Mouse (Mus musculus): ENCODE measurements around the gene Notch4. TPM values are rescaled to one million over a fixed set of nuclear protein-coding genes. Genes with fewer than 3 reads are reported as not detected.
"Not testable (repeated sequence)": the region's sequence is repeated elsewhere in the genome, so short reads cannot be mapped to it uniquely, and the experiment has no call there.

The Notch4 gene
- 5.7 and 6.5 TPM in 2 replicates for polyA plus RNA-seq (2016; fragmentation: Nextera tagmentation; extraction: Ambion mirVana)

DNA sequence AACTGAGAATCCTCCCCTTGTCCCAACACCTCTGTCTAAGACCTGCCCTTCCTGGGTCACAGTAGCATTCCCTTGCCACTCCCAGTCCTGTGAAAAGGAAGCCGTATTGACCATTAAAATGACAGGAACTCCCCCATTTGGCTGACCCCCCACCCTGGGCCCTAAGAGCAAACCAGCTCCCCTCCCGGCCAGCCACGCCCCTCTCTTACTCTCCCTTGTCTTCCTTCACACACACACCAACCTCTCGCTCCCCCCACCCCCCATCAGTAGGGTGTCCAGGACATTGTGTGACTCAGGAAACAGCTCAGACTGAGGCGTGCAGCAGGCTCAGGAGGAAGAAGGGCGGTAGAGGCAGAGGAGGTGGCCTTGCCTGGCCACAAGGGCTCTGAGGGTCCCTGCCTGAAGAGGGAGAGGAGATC lies at the start of gene Notch4:
Gene Notch4 (plus strand): TSS at position 266 of the 419 bp plus-strand sequence.
- ATAC-seq (ENCODE audit: insufficient number of reproducible peaks, low FRiP score): peak; percentile 71
- WGBS: 6% methylated on average over 6 of the region's 6 CpGs
- H3K9me3 ChIP-seq (replicated peaks): no peaks in the 10 kb centered on the region

GRCm38 (mm10) chr17:34516514-34516913 lies 47.6 kb upstream of the Notch4 start:
- H3K4me2 ChIP-seq: no peak overlapping the region
- H3K4me3 ChIP-seq: no peak overlapping the region
- no peak for ATAC-seq (ENCODE audit: insufficient number of reproducible peaks, low FRiP score)
- H3K36me3 ChIP-seq: no peaks in the 10 kb centered on the region
- H3K9ac ChIP-seq: no peak overlapping the region
- peaks cover 20% of the 10 kb centered on the region for H3K27me3 ChIP-seq (replicated peaks)
- no peaks in the 10 kb centered on the region for H3K4me1 ChIP-seq (replicated peaks)
- H3K27ac ChIP-seq (ENCODE audit: poor library complexity, severe bottlenecking): no peak overlapping the region
- no peaks in the 10 kb centered on the region for H3K9me3 ChIP-seq (replicated peaks)
- 69% methylated on average over 2 of the region's 2 CpGs for WGBS

More for the DNA sequence above, at the start of gene Notch4:
- Histone ChIP-seq H3K27me3 (replicated peaks) (peaks cover 13% of the 10 kb centered on the region), H3K36me3 (no peaks in the 10 kb centered on the region), H3K9ac (peak within 1 kb of the TSS; percentile 55), H3K4me1 (replicated peaks) (peaks cover 12% of the 10 kb centered on the region), H3K27ac (ENCODE audit: poor library complexity, severe bottlenecking) (peak within 1 kb of the TSS; percentile 86), H3K4me3 (peak within 1 kb of the TSS; percentile 28), H3K4me2 (peak within 1 kb of the TSS; percentile 62)

DNA sequence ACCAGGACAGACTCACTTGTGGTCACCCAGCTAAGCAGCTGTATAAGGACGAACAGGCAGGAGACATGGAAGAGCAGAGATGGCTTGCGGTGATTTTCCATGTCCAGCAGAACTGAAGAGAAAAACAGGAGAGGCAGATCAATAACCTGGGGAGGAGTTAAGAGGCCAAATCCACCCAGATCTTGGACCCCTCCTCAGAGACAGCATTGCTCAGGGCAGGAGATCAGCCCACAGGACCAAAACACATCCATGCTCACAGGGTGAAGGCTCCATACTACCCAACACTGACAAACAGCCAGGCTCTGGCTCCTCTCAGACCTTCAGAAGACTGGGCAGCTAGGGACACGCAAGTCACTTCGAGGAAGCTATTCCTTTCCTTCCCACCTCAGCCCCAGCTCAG lies 46.8 kb upstream of the Notch4 start, which contains the start of gene Btnl6:
Gene Btnl6 (minus strand): TSS at position 101 of the 400 bp plus-strand sequence.
- Histone ChIP-seq H3K9ac (no peak within 1 kb of the TSS), H3K4me1 (replicated peaks) (no peaks in the 10 kb centered on the region), H3K27ac (ENCODE audit: poor library complexity, severe bottlenecking) (no peak within 1 kb of the TSS), H3K36me3 (no peaks in the 10 kb centered on the region), H3K27me3 (replicated peaks) (peaks cover 20% of the 10 kb centered on the region), H3K4me2 (no peak within 1 kb of the TSS), H3K4me3 (no peak within 1 kb of the TSS), H3K9me3 (replicated peaks) (no peaks in the 10 kb centered on the region)
- ATAC-seq (ENCODE audit: insufficient number of reproducible peaks, low FRiP score): no peak
- 78% methylated on average over 4 of the region's 4 CpGs for WGBS

DNA sequence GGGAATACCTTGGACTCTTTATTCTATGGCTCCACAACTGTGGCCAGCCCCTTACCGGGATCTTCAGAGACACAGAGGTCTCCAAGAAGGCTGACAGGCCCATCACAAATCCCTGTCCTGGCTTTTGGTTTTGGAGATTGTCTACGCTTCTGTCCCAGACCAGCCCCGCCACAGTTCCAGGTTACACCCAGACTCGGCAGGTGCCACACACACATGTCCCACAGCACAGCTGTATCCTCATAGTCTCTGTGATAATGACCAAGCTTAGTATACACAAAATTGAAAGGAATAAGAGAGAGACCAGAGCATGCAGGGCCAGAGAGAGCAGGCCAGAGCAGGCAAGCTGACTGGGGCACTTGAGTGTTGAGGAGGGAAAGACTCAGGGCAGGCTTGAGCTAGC lies 46.3 kb upstream of the Notch4 start:
- Histone ChIP-seq H3K36me3 (no peaks in the 10 kb centered on the region), H3K27ac (ENCODE audit: poor library complexity, severe bottlenecking) (no peak overlapping the region), H3K27me3 (replicated peaks) (peaks cover 20% of the 10 kb centered on the region), H3K4me2 (no peak overlapping the region), H3K4me1 (replicated peaks) (no peaks in the 10 kb centered on the region), H3K9ac (no peak overlapping the region), H3K9me3 (replicated peaks) (no peaks in the 10 kb centered on the region), H3K4me3 (no peak overlapping the region)
- no peak for ATAC-seq (ENCODE audit: insufficient number of reproducible peaks, low FRiP score)
- 80% methylated on average over 4 of the region's 4 CpGs for WGBS

DNA sequence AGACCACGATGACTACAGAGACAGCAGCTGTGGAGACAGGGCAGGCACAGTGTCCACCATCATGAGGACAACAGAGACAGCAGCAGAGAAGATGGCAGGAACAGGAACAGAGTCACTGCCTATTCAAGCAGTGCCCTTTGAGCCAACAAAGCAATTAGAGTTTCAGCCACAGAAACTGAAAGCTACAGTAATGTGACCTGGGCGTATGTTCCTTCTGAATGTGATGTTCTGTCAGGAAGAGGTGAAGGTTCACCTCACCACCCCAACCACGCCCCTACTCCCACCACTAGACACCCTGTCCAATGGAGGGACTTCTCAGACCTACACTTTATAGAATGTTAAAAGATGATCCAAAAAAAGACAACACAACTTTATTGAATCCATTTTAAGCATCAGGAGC lies 45.5 kb upstream of the Notch4 start:
- H3K36me3 ChIP-seq; H3K9me3 ChIP-seq (replicated peaks); H3K4me1 ChIP-seq (replicated peaks); H3K27ac ChIP-seq (ENCODE audit: poor library complexity, severe bottlenecking); H3K9ac ChIP-seq; ATAC-seq (ENCODE audit: insufficient number of reproducible peaks, low FRiP score); H3K4me2 ChIP-seq; H3K4me3 ChIP-seq: not testable (repeated sequence)
- H3K27me3 ChIP-seq (replicated peaks): peaks cover 17% of the 10 kb centered on the region
- WGBS: 63% methylated on average over 3 of the region's 3 CpGs

GRCm38 (mm10) chr17:34519001-34519400 lies 45.1 kb upstream of the Notch4 start:
- H3K9me3 ChIP-seq (replicated peaks): no peaks in the 10 kb centered on the region
- no peak overlapping the region for H3K4me2 ChIP-seq
- H3K4me1 ChIP-seq (replicated peaks): no peaks in the 10 kb centered on the region
- ATAC-seq (ENCODE audit: insufficient number of reproducible peaks, low FRiP score): no peak
- H3K27ac ChIP-seq (ENCODE audit: poor library complexity, severe bottlenecking): no peak overlapping the region
- peaks cover 13% of the 10 kb centered on the region for H3K27me3 ChIP-seq (replicated peaks)
- H3K9ac ChIP-seq: no peak overlapping the region
- WGBS: 52% methylated on average over 1 of the region's 1 CpGs
- H3K36me3 ChIP-seq: no peaks in the 10 kb centered on the region
- H3K4me3 ChIP-seq: no peak overlapping the region

GRCm38 (mm10) chr17:34532671-34533070 lies 31.4 kb upstream of the Notch4 start:
- no peaks in the 10 kb centered on the region for H3K9me3 ChIP-seq (replicated peaks)
- no peak overlapping the region for H3K4me2 ChIP-seq
- H3K9ac ChIP-seq: no peak overlapping the region
- no peaks in the 10 kb centered on the region for H3K4me1 ChIP-seq (replicated peaks)
- no peak for ATAC-seq (ENCODE audit: insufficient number of reproducible peaks, low FRiP score)
- WGBS: 79% methylated on average over 3 of the region's 3 CpGs
- no peak overlapping the region for H3K27ac ChIP-seq (ENCODE audit: poor library complexity, severe bottlenecking)
- no peak overlapping the region for H3K4me3 ChIP-seq
- no peaks in the 10 kb centered on the region for H3K27me3 ChIP-seq (replicated peaks)
- H3K36me3 ChIP-seq: no peaks in the 10 kb centered on the region

GRCm38 (mm10) chr17:34543567-34543966 lies 20.5 kb upstream of the Notch4 start:
- H3K27ac ChIP-seq (ENCODE audit: poor library complexity, severe bottlenecking); H3K4me1 ChIP-seq (replicated peaks); H3K4me3 ChIP-seq; ATAC-seq (ENCODE audit: insufficient number of reproducible peaks, low FRiP score); H3K27me3 ChIP-seq (replicated peaks); H3K36me3 ChIP-seq; H3K9ac ChIP-seq; H3K4me2 ChIP-seq; H3K9me3 ChIP-seq (replicated peaks): not testable (repeated sequence)
- 87% methylated on average over 13 of the region's 13 CpGs for WGBS

DNA sequence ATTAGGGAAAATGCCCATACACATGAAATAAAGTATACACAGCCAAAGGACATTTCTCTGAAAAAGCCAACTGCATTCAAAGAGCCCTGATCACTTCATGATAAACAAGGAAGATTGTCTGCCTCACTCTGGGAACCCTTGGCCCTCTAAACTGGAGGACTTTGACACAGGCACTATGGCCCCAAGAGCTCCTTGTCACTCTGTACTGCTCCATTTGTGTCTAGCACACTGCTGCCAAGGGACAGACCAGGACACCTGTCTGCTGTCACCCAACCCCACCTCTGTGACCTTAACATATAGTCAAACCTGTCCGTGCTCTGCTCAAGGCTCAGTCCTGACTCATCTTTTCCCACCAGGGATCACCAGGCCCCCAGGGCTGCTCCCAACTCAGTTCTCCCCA lies 17.3 kb upstream of the Notch4 start:
- Histone ChIP-seq H3K36me3 (no peaks in the 10 kb centered on the region), H3K4me1 (replicated peaks) (no peaks in the 10 kb centered on the region), H3K27me3 (replicated peaks) (no peaks in the 10 kb centered on the region; the same call in 1 of the 2 replicates), H3K4me2 (no peak overlapping the region), H3K27ac (ENCODE audit: poor library complexity, severe bottlenecking) (no peak overlapping the region), H3K9me3 (replicated peaks) (no peaks in the 10 kb centered on the region), H3K4me3 (no peak overlapping the region), H3K9ac (no peak overlapping the region)
- WGBS: 83% methylated on average over 1 of the region's 1 CpGs
- ATAC-seq (ENCODE audit: insufficient number of reproducible peaks, low FRiP score): no peak

GRCm38 (mm10) chr17:34547601-34548000 lies 16.5 kb upstream of the Notch4 start:
- Histone ChIP-seq H3K9ac (no peak overlapping the region), H3K27me3 (replicated peaks) (no peaks in the 10 kb centered on the region), H3K4me2 (no peak overlapping the region), H3K4me3 (no peak overlapping the region), H3K36me3 (no peaks in the 10 kb centered on the region), H3K4me1 (replicated peaks) (no peaks in the 10 kb centered on the region), H3K9me3 (replicated peaks) (no peaks in the 10 kb centered on the region), H3K27ac (ENCODE audit: poor library complexity, severe bottlenecking) (no peak overlapping the region)
- no peak for ATAC-seq (ENCODE audit: insufficient number of reproducible peaks, low FRiP score)
- WGBS: 85% methylated on average over 4 of the region's 4 CpGs

DNA sequence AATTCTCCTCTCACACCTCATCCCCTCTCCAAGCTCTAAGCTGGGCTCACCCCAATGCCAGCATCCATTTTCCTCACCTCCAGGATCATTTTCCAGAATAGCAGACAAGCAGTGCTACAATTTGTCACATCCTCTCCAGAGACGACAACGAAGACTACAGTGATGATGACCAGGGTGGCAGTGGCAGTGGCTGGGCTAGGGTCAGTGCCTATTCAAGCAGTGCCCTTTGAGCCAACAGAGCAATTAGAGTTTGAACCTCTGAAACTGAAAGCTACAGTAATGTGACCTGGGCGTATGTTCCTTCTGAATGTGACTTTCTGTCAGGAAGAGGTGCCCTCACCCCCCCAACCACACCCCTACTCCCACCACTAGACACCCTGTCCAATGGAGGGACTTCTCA lies 14.9 kb upstream of the Notch4 start:
- Histone ChIP-seq H3K4me1 (replicated peaks) (no peaks in the 10 kb centered on the region), H3K9ac (no peak overlapping the region), H3K36me3 (no peaks in the 10 kb centered on the region), H3K27me3 (replicated peaks) (no peaks in the 10 kb centered on the region), H3K4me2 (no peak overlapping the region), H3K27ac (ENCODE audit: poor library complexity, severe bottlenecking) (no peak overlapping the region), H3K9me3 (replicated peaks) (no peaks in the 10 kb centered on the region), H3K4me3 (no peak overlapping the region)
- no peak for ATAC-seq (ENCODE audit: insufficient number of reproducible peaks, low FRiP score)
- 78% methylated on average over 3 of the region's 3 CpGs for WGBS

GRCm38 (mm10) chr17:34549843-34550242 lies 14.2 kb upstream of the Notch4 start:
- no peaks in the 10 kb centered on the region for H3K4me1 ChIP-seq (replicated peaks)
- no peak overlapping the region for H3K4me3 ChIP-seq
- no peak overlapping the region for H3K4me2 ChIP-seq
- H3K9me3 ChIP-seq (replicated peaks): no peaks in the 10 kb centered on the region
- ATAC-seq (ENCODE audit: insufficient number of reproducible peaks, low FRiP score): no peak
- WGBS: 65% methylated on average over 2 of the region's 2 CpGs
- H3K27me3 ChIP-seq (replicated peaks): no peaks in the 10 kb centered on the region
- no peak overlapping the region for H3K9ac ChIP-seq
- no peaks in the 10 kb centered on the region for H3K36me3 ChIP-seq
- H3K27ac ChIP-seq (ENCODE audit: poor library complexity, severe bottlenecking): no peak overlapping the region

All from heart, embryonic 12.5 days (tissue).